Mouse (Mus musculus) thymus, adult 2 months (tissue): Measurements from ENCODE around the gene Hs6st3.

Source experiments
- CTCF ChIP-seq: fragments of 200-500 bp; IDR thresholded peaks from 2 replicates; pipeline ENCODE4 v1.5.1; 2012; ENCODE audit warnings: mild to moderate bottlenecking, control low read depth, low read length, moderate library complexity, borderline replicate concordance; ENCODE audit not compliant: control insufficient read depth, poor library complexity, insufficient read depth; ENCODE audit errors: extremely low read depth
- POLR2A ChIP-seq: fragments of 200-500 bp; IDR thresholded peaks from 2 replicates; pipeline ENCODE4 v1.6.1; 2012; ENCODE audit warnings: mild to moderate bottlenecking, low read length, control low read depth, moderate library complexity; ENCODE audit not compliant: control insufficient read depth, poor library complexity, insufficient read depth; ENCODE audit errors: extremely low read depth

DNA sequence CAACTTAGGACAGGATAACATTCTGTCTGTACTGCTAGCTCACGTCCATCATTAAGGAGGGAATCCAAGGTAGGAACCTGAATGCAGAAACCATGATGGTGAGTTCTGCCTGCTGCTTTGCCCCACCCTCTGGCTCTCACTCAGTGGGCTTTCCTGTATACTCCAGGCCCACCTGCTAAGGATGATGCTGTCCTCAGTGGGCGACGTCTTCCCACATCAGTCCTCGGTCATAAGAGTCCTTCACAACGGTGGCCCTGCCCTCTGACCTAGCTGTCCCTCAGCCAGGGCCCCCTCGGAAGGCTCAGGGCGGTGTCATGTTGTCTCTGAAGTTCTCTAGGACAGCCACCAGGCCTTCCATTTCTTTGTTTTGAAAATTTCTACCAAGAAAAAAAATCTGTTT lies 128.2 kb downstream of the Hs6st3 start:
- TF ChIP-seq CTCF (no peak), POLR2A (no peak)
